Mouse (Mus musculus) stomach, postnatal 0 days (tissue): ENCODE results near the gene Slc4a2.

Source experiments
- CTCF ChIP-seq: IDR thresholded peaks from 2 replicates; pipeline ENCODE4 v1.5.1; 2016; ENCODE audit warnings: antibody characterized with exemption, low read depth, mild to moderate bottlenecking, moderate library complexity
- EP300 ChIP-seq: optimal IDR thresholded peaks from 2 replicates; pipeline ENCODE3; 2016; ENCODE audit warnings: antibody characterized with exemption

DNA sequence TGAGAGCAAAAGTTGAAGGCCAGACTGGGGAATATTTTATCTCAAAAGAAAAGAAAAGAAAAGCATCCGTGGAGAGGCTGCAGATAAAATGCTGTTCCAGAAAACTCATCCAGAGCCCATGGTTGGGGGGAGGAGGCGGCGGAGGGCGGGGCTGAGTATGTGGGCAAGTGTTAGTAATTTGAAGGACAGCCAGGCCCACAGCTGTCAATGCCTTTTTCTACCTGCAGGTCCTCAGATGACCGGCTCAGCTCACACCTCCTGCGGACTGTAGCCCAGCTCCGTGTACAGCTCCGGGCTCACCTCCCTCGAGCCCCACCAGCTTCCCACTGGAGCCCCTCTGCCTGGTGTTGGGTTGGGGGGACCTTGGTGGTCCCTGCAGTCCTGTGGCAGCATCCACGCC is 24.0 kb upstream of the Slc4a2 start:
- TF ChIP-seq CTCF (no peak), EP300 (no peak)
